Mouse (Mus musculus) ES-E14 (cell line): ENCODE measurements around the gene Gm20924.
"Not testable (repeated sequence)": the region's sequence is repeated elsewhere in the genome, so short reads cannot be mapped to it uniquely, and the experiment has no call there.

Experiments used
- CHD2 ChIP-seq: IDR thresholded peaks from 2 replicates; pipeline ENCODE4 v1.6.1; 2014; ENCODE audit warnings: mild to moderate bottlenecking, low read depth, low read length, inconsistent platforms
- HCFC1 ChIP-seq: IDR thresholded peaks from 2 replicates; pipeline ENCODE4 v1.6.1; 2012; ENCODE audit warnings: low read length, inconsistent platforms, borderline replicate concordance; ENCODE audit not compliant: insufficient read depth
- MAFK ChIP-seq: IDR thresholded peaks from 2 replicates; pipeline ENCODE4 v1.6.1; 2014; ENCODE audit warnings: mild to moderate bottlenecking, low read depth, low read length, inconsistent platforms; ENCODE audit not compliant: insufficient read depth
- ZC3H11A ChIP-seq: IDR thresholded peaks from 2 replicates; pipeline ENCODE4 v1.6.1; 2012; ENCODE audit warnings: low read depth, mild to moderate bottlenecking, inconsistent platforms, low read length, borderline replicate concordance
- ZNF384 ChIP-seq: IDR thresholded peaks from 2 replicates; pipeline ENCODE4 v1.6.1; 2012; ENCODE audit warnings: low read depth, low read length, inconsistent platforms

GRCm38 (mm10) chrY:65207427-65207826 is at the start of gene Gm20924:
- TF ChIP-seq HCFC1, ZNF384, CHD2, ZC3H11A, MAFK: not testable (repeated sequence)
